Mouse (Mus musculus): ENCODE measurements around the gene Olfr823. TPM values are rescaled to one million over a fixed set of nuclear protein-coding genes. Genes with fewer than 3 reads are reported as not detected.

The Olfr823 gene
- not detected for polyA plus RNA-seq (2017; shearing (Covaris generic))

GRCm38 (mm10) chr10:130115283-130115682 is at the start of gene Olfr823:
Gene Olfr823, minus strand, starts transcription at chr10:130115383.

GRCm38 (mm10) chr10:130129900-130130299 is 14.7 kb upstream of the Olfr823 start, which contains the start of gene Olfr824:
Gene Olfr824, minus strand, starts transcription at chr10:130130000.

GRCm38 (mm10) chr10:130070910-130071309 is 44.3 kb downstream of the Olfr823 start, which contains the start of gene Olfr822:
Gene Olfr822, plus strand, starts transcription at chr10:130071210.

Other genes starting within 250 kb of the Olfr823 start
- gene Olfr814, start 235.5 kb downstream of the Olfr823 start, polyA plus RNA-seq (2017; shearing (Covaris generic)) = 0.16 TPM
- gene Olfr815, start 209.5 kb downstream of the Olfr823 start, polyA plus RNA-seq (2017; shearing (Covaris generic)) = not detected
- 0.66 TPM for gene Olfr816, start 199.8 kb downstream of the Olfr823 start, polyA plus RNA-seq (2017; shearing (Covaris generic))
- not detected for gene Olfr818, start 166.3 kb downstream of the Olfr823 start, polyA plus RNA-seq (2017; shearing (Covaris generic))
- not detected for gene Olfr819, start 148.1 kb downstream of the Olfr823 start, polyA plus RNA-seq (2017; shearing (Covaris generic))
- not detected for gene Olfr247, start 139.2 kb downstream of the Olfr823 start, polyA plus RNA-seq (2017; shearing (Covaris generic))
- 0.31 TPM for gene Gm10310, start 130.3 kb downstream of the Olfr823 start, polyA plus RNA-seq (2017; shearing (Covaris generic))
- gene Olfr820, start 102.8 kb downstream of the Olfr823 start, polyA plus RNA-seq (2017; shearing (Covaris generic)) = not detected
- not detected for gene Olfr821, start 85.0 kb downstream of the Olfr823 start, polyA plus RNA-seq (2017; shearing (Covaris generic))
- 0.19 TPM for gene Olfr822, start 44.2 kb downstream of the Olfr823 start, polyA plus RNA-seq (2017; shearing (Covaris generic))
- not detected for gene Olfr824, start 14.6 kb upstream of the Olfr823 start, polyA plus RNA-seq (2017; shearing (Covaris generic))
- not detected for gene Olfr825, start 51.4 kb upstream of the Olfr823 start, polyA plus RNA-seq (2017; shearing (Covaris generic))
- gene Olfr826, start 68.8 kb upstream of the Olfr823 start, polyA plus RNA-seq (2017; shearing (Covaris generic)) = not detected
- gene Olfr827, start 99.0 kb upstream of the Olfr823 start, polyA plus RNA-seq (2017; shearing (Covaris generic)) = not detected
- not detected for gene Neurod4, start 164.9 kb upstream of the Olfr823 start, polyA plus RNA-seq (2017; shearing (Covaris generic))
- gene Tespa1, start 207.5 kb upstream of the Olfr823 start, polyA plus RNA-seq (2017; shearing (Covaris generic)) = 227 TPM

All from effector memory CD4-positive, alpha-beta T cell, adult 5 months (primary cell).